In the genomic region with DNA sequence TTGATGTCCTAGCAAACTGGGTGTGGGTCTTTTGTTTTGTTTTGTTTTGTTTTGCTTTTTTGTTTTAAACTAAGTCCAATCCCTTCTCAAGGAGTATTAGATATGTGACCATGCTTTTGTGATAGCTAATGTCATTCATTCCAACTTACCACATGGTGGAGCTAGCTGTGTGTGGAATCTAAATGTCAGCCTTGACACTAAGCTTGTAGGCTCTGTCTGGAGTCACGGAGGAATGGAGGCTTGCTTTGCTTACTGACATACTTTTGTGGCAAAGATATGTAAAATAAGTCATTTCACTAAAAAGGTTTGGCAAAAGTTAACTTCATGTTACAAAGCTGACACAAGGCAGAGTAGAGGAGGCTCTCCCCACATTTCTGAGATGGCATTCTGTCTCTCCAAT, we compare ENCODE assay signal across 8 mouse cellular contexts. TPM values are rescaled to one million over a fixed set of nuclear protein-coding genes. Genes with fewer than 3 reads are reported as not detected.
DNase-seq lines count a peak whose midpoint lies in the region; ATAC-seq and TF ChIP-seq lines count a peak whose summit lies in the region.

No protein-coding gene starts in this region.

- H3K4me1 ChIP-seq in intestine, postnatal 0 days (replicated peaks; ENCODE audit: control insufficient read depth, insufficient read depth, low read length): no peaks in the 10 kb centered on the region
- no peaks in the 10 kb centered on the region; the same call in 1 of the 2 replicates for H3K4me1 ChIP-seq in intestine, embryonic 16.5 days (ENCODE audit: control insufficient read depth, insufficient read depth, low read length)
- no peaks in the 10 kb centered on the region; the same call in 1 of the 2 replicates for H3K4me1 ChIP-seq in embryonic facial prominence, embryonic 14.5 days (ENCODE audit: control insufficient read depth, insufficient read depth, low read length)

- H3K4me2 ChIP-seq in intestine, postnatal 0 days (replicated peaks; ENCODE audit: low read depth): no peak overlapping the region
- no peak overlapping the region for H3K4me2 ChIP-seq in intestine, embryonic 16.5 days (ENCODE audit: low read depth, low read length)
- no peak overlapping the region for H3K4me2 ChIP-seq in embryonic facial prominence, embryonic 14.5 days (ENCODE audit: low read depth, low read length)

- H3K36me3 ChIP-seq in intestine, postnatal 0 days (ENCODE audit: control insufficient read depth, insufficient read depth): no peaks in the 10 kb centered on the region
- no peaks in the 10 kb centered on the region for H3K36me3 ChIP-seq in intestine, embryonic 16.5 days (ENCODE audit: control insufficient read depth, insufficient read depth, low read length)
- no peaks in the 10 kb centered on the region for H3K36me3 ChIP-seq in embryonic facial prominence, embryonic 14.5 days (ENCODE audit: control insufficient read depth, insufficient read depth, low read length)

- 2% methylated on average over 1 of the region's 1 CpGs for WGBS in intestine, postnatal 0 days
- WGBS in intestine, embryonic 16.5 days: 0% methylated on average over 1 of the region's 1 CpGs
- 2% methylated on average over 1 of the region's 1 CpGs for WGBS in embryonic facial prominence, embryonic 14.5 days

- peak; percentile 33 for DNase-seq in testis, postnatal 10 days (ENCODE audit: low spot score)
- no peak for DNase-seq in testis, postnatal 14 days (ENCODE audit: low spot score)
- peak; percentile 91 for DNase-seq in embryonic facial prominence, embryonic 14.5 days (ENCODE audit: low spot score)
- no peak for DNase-seq in ovary, postnatal 36 days (ENCODE audit: low spot score)
- DNase-seq in urinary bladder, adult 2 months (ENCODE audit: low spot score): no peak
- DNase-seq in ovary, adult 18-20 months (ENCODE audit: low spot score): no peak

- H3K27ac ChIP-seq in intestine, postnatal 0 days (ENCODE audit: low read depth, low read length): no peak overlapping the region
- no peak overlapping the region for H3K27ac ChIP-seq in intestine, embryonic 16.5 days (ENCODE audit: low read length)
- H3K27ac ChIP-seq in embryonic facial prominence, embryonic 14.5 days (replicated peaks; ENCODE audit: low read depth, low read length): no peak overlapping the region

- H3K27me3 ChIP-seq in intestine, postnatal 0 days (replicated peaks; ENCODE audit: control insufficient read depth, insufficient read depth, low read length): no peaks in the 10 kb centered on the region
- no peaks in the 10 kb centered on the region for H3K27me3 ChIP-seq in intestine, embryonic 16.5 days (replicated peaks; ENCODE audit: control insufficient read depth, insufficient read depth, low read length)
- H3K27me3 ChIP-seq in embryonic facial prominence, embryonic 14.5 days (replicated peaks; ENCODE audit: control insufficient read depth, insufficient read depth, low read length): no peaks in the 10 kb centered on the region

- no peak overlapping the region for H3K4me3 ChIP-seq in intestine, postnatal 0 days (ENCODE audit: low read depth, low read length)
- no peak overlapping the region for H3K4me3 ChIP-seq in intestine, embryonic 16.5 days (ENCODE audit: low read length)
- H3K4me3 ChIP-seq in embryonic facial prominence, embryonic 14.5 days (ENCODE audit: low read depth, low read length): no peak overlapping the region

- no peak for ATAC-seq in intestine, postnatal 0 days
- no peak for ATAC-seq in intestine, embryonic 16.5 days
- peak; percentile 62; the same call in 1 of the 2 replicates for ATAC-seq in embryonic facial prominence, embryonic 14.5 days (ENCODE audit: low read depth)

- H3K9me3 ChIP-seq in intestine, postnatal 0 days (ENCODE audit: control insufficient read depth): no peaks in the 10 kb centered on the region
- H3K9me3 ChIP-seq in intestine, embryonic 16.5 days (ENCODE audit: control insufficient read depth, low read length): no peaks in the 10 kb centered on the region
- no peaks in the 10 kb centered on the region for H3K9me3 ChIP-seq in embryonic facial prominence, embryonic 14.5 days (ENCODE audit: control insufficient read depth, low read length)

- no peak overlapping the region for H3K9ac ChIP-seq in intestine, postnatal 0 days (ENCODE audit: low read depth, low read length)
- no peak overlapping the region for H3K9ac ChIP-seq in intestine, embryonic 16.5 days (ENCODE audit: low read depth, low read length)
- no peak overlapping the region for H3K9ac ChIP-seq in embryonic facial prominence, embryonic 14.5 days (ENCODE audit: low read depth, low read length)

- peak; percentile 85 for TF ChIP-seq CTCF in intestine, postnatal 0 days (IDR thresholded peaks at IDR 0.05; ENCODE audit: low read depth)

RNA-seq across cellular contexts. Expression of a gene that starts 16.8 kb away (rescaled TPM):
- polyA plus RNA-seq in intestine, postnatal 0 days (2015; fragmentation: Nextera tagmentation; extraction: Ambion mirVana): 14.0 and 15.4 TPM in 2 replicates
- polyA plus RNA-seq in intestine, embryonic 16.5 days (2015; fragmentation: Nextera tagmentation; extraction: Ambion mirVana): 19.4 and 20.0 TPM in 2 replicates
- polyA plus RNA-seq in embryonic facial prominence, embryonic 14.5 days (2014; fragmentation: Nextera tagmentation; extraction: Ambion mirVana): 21.7 and 25.8 TPM in 2 replicates
- 26.1 and 30.2 TPM in 2 replicates for polyA plus RNA-seq in urinary bladder, adult 2 months (2012; rRNA removed)

RNA-seq across cellular contexts. Expression of a gene that starts 17.6 kb away (rescaled TPM):
- polyA plus RNA-seq in intestine, postnatal 0 days (2015; fragmentation: Nextera tagmentation; extraction: Ambion mirVana): 13.7 and 14.7 TPM in 2 replicates
- 16.1 and 18.4 TPM in 2 replicates for polyA plus RNA-seq in intestine, embryonic 16.5 days (2015; fragmentation: Nextera tagmentation; extraction: Ambion mirVana)
- 16.0 and 16.8 TPM in 2 replicates for polyA plus RNA-seq in embryonic facial prominence, embryonic 14.5 days (2014; fragmentation: Nextera tagmentation; extraction: Ambion mirVana)
- polyA plus RNA-seq in urinary bladder, adult 2 months (2012; rRNA removed): 8.5 and 8.6 TPM in 2 replicates

RNA-seq across cellular contexts. Expression of a gene that starts 46.3 kb away (rescaled TPM):
- polyA plus RNA-seq in intestine, postnatal 0 days (2015; fragmentation: Nextera tagmentation; extraction: Ambion mirVana): 4.3 and 4.8 TPM in 2 replicates
- 10.9 and 11.5 TPM in 2 replicates for polyA plus RNA-seq in intestine, embryonic 16.5 days (2015; fragmentation: Nextera tagmentation; extraction: Ambion mirVana)
- polyA plus RNA-seq in embryonic facial prominence, embryonic 14.5 days (2014; fragmentation: Nextera tagmentation; extraction: Ambion mirVana): 19.3 and 20.9 TPM in 2 replicates
- 4.9 and 5.4 TPM in 2 replicates for polyA plus RNA-seq in urinary bladder, adult 2 months (2012; rRNA removed)

Comparison
In these comparisons a context has a peak if more than half of its experiments do, and no peak if none do; other contexts are left out.
1. DNase-seq: peak in testis, postnatal 10 days (single experiment) and embryonic facial prominence, embryonic 14.5 days (single experiment); none in testis, postnatal 14 days (single experiment), ovary, postnatal 36 days (single experiment), urinary bladder, adult 2 months (single experiment) and ovary, adult 18-20 months (single experiment).